Mouse (Mus musculus) mouse embryonic stem cell (cell line): ENCODE results near the gene Alg12.
"Not testable (repeated sequence)": the region's sequence is repeated elsewhere in the genome, so short reads cannot be mapped to it uniquely, and the experiment has no call there.

Source experiments
- in situ Hi-C, 2 experiments: fragments of 300-500 bp; cut with MboI; formaldehyde crosslinking; loops; 1 replicate in 1 of 2; 3 replicates in 1 of 2; pipeline ENCODE4 v1.14.3; 2019 to 2020; ENCODE audit warnings: low sequenced_read_pairs in 2 of 2, low pct_unique_long_range_greater_than_20kb in 1 of 2, mixed read lengths in 1 of 2; ENCODE audit not compliant: unreplicated experiment in 1 of 2

The Alg12 gene

DNA sequence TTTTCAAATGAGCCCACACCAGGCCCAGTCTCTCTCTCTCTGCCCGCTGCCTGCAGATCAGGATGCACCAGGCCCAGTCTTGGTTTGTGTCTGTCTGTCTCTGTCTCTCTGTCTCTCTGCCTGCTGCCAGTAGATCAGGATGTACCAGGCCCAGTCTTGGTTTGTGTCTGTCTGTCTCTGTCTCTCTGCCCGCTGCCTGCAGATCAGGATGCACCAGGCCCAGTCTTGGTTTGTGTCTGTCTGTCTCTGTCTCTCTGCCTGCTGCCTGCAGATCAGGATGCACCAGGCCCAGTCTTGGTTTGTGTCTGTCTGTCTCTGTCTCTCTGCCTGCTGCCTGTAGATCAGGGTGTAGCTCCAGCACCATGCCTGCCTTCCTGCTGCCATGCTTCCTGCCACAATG is 5.2 kb downstream of the Alg12 start:
- in situ Hi-C loops, result not testable (repeated sequence)

DNA sequence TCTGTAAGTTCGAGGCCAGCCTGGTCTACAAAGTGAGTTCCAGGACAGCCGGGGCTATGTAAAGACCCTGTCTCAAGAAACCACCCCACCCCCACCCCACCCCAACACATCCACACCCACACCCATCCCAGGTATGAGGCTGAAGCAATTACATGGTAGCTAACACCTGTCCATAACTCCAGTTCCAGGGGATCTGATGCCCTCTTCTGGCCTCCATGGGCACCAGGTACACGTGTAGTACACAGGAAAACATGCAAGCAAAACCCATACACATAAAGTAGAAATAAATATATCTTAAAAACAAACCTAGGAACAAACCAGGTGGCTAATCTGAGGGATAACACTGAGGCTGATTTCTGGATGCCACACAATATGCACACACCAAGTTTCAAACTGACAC is 5.9 kb downstream of the Alg12 start:
- in situ Hi-C loops, result no loop called here

DNA sequence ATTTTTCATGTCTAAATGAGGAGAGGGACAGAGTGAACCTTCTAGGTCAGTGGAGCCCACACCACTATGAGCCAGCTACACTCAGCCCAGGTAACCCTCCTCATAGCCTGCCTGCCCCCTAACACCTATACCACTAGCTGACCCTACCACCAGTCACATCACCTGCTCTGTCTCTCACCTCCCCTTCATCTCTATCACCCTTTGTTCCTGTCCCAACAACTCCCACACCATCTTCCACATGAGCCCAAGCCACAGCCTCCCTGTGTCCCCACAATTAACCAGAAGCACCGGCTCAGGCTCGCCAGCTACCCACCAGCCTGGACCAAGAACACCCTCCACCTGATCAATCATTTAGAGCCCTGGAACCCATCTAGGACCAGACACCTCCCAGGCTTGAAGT is 8.7 kb downstream of the Alg12 start:
- in situ Hi-C loops, result no loop called here

DNA sequence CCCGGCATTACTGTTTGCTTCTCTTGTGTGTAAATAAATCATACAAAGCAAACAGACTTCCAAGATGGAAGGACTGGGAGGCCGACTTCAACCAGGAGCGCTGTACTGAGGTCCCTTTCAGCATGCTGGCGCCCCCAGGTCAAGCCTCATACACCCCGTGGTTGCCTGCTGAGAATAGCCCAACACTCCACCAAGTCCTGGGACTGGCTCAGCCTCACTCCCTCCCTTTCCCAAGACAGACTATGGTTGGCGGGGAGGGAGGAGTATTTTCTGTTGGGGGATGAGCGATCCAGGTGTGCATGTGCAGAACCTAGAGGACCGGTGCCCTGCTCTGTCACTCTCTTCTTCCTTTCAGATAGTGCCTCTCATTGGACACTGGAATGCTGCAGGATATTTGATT is 11.0 kb downstream of the Alg12 start:
- in situ Hi-C loops, result loop anchor here in 1 of 2 experiments (5.0 kb wide), 1 partner anchor 41 kb away; no protein-coding TSS in a partner anchor

DNA sequence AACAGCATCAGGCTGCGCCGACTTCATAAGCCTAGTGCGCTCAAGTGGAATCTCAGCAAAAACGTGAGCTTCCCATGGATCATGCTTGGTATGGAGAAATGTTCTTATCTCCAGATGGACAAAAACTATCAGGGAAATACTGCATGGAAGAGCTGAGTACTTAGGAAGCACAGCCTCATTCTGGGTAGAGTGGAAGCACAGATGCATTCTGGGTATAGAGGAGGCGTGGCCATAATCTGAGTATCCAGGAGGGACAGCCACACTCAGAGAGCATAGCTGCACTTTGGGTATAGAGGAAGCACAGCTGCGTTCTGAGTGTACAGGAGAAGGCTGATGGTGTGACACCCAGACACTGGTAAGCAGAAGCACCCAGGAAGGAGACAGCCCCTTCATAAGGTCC is 16.8 kb downstream of the Alg12 start:
- in situ Hi-C loops, result no loop called here

DNA sequence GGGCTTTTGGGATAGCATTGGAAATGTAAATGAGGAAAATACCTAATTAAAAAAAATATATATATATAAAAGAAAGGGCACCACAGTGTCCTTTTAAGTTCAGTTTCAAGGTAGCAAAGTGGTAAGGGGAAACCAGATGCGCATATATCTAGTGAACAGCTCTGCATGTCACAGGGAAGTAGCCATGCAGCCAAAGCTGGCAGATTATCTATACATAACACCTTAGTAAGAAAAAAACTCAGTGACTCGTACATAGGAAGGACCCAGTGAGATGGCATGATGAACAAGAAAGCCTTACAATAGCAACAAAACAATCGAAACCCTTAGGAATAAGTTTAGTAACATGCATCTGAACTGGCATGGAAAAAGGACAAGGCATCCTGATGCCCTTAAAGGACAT is 17.2 kb downstream of the Alg12 start:
- in situ Hi-C loops, result no loop called here

DNA sequence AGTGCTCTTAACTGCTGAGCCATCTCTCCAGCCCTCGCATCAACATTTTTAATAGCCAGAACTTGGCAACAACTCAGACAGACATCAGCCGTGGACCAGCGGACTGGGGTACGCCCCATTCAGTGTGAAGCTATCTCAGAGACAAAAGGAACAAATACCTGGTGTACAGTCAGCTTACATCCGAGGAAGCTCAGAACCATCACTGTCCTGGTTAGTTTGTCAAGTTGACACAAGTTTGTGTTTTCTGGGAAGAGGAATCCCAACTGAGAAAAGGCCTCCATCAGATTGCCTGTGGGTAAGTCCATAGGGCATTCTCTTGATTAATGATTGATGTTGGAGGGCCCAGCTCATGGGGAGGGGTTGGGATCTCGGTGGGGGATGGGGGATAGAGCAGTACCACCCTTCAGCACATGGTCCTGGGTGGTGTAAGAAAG is 18.2 kb downstream of the Alg12 start:
- in situ Hi-C loops, result no loop called here

DNA sequence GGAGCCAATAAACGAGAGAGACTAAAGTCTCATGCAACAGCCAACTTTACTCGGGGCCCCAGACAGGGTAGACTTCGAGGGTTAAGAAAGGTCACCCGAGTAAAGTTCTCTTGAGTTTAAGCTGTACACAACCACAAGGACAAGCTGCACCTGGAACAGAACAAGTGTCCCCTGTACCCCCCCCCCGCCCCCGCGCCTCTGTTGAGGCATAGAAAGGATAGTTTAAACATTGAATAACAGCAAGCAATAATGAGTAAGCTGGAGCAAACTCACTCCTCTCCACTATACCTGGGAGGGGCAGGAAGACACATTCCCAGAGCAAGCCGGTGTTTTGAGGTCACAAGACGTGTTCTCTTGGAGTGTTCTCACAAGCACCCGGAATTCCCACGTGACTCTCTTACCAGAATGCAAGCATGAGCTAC is 19.2 kb downstream of the Alg12 start:
- in situ Hi-C loops, result no loop called here

DNA sequence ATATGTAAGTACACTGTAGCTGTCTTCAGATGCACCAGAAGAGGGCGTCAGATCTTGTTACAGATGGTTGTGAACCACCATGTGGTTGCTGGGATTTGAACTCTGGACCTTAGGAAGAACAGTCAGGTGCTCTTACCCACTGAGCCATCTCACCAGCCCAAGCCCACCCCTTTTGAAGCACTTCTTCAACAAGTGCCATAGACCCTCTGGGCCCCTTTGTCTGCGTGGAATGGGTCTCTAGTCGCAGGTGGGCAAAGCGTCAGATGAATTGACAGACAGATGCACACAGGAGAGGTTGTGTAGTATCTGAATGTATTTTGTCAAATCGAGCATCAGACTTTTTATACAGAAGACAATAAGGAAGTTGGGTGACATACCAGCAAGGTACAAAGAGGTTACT is 24.4 kb downstream of the Alg12 start:
- in situ Hi-C loops, result not testable (repeated sequence)

DNA sequence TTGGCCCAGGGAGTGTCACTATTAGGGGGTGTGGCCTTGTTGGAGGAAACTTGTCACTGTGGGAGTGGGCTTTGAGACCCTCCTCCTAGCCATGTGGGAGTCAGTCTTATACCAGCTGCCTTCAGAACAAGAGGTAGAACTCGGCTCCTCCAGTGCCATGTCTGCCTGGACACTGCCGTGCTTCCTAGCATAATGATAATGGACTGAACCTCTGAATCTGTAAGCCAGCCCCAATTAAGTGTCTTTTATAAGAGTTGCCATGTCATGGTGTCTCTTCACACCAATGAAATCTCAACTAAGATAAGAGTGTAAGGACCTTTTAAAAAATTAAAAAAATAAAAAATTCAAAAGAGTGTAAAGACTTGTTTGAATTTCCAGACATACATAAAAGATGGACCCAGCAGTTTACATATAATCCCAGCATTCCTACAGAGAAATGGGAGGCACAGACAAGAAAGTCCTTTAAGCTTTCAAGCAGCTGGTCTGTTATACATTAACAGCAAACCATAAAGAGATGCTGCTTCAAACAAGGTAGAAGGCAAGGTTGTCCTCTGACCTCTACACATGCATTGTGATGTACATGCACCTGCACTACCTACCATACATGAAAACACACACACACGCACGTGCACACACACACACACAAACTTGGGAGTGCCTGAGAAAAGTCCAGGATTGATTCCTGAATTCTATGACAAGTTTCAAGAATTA is 26.8 kb downstream of the Alg12 start:
- in situ Hi-C loops, result no loop called here

DNA sequence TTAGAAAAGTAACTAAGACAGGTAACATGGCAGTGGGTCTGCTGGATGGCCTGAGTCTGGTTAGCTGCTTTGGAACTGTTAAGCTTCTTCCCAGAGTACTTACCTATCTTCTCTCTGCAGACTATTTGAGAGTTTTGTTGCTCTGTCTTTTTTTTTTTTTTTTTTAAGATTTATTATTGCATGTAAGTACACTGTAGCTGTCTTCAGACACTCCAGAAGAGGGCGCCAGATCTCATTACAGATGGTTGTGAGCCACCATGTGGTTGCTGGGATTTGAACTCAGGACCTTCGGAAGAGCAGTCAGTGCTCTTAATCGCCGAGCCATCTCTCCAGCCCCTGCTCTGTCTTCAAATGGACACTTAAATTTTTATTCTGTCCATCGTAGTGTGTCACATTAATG is 44.5 kb downstream of the Alg12 start:
- in situ Hi-C loops, result not testable (repeated sequence)

DNA sequence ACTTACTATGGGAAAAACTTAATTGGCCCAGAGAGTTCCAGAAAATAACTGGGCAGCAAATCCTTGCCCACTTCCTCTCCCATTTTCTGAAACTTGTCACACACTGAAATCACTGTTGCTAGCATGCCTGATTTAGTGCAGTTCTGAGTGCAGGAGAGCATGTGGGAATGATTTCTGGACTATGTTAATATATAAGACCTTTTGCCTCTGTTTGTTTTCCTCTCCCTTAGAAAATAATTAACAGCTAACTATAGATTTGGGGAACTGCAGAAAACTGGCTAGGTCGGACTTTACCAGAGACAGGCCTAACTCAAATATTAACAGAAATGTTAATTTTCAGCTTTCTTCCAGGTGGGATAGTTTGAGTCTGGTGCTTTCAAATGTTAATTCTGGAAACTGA is 50.6 kb downstream of the Alg12 start:
- in situ Hi-C loops, result loop anchor here in 1 of 2 experiments (5.0 kb wide), 1 partner anchor 39 kb away; no protein-coding TSS in a partner anchor

DNA sequence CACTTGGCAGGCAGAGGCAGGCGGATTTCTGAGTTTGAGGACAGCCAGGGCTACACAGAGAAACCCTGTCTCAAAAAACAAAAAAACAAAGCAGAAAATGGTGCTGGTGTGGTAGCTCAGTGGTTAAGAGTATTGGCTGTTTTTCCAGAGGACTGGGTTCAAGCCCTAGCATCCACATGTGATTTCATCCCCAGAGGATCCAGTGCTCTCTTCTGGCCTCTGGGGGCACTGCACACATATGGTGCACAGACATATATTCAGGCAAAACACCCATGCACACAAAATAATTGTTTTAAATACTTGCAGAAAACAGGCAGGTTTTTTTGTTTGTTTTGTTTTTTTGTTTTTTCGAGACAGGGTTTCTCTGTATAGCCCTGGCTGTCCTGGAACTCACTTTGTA is 53.0 kb downstream of the Alg12 start:
- in situ Hi-C loops, result loop anchor here in 1 of 2 experiments (5.0 kb wide), 1 partner anchor 41 kb away; no protein-coding TSS in a partner anchor

DNA sequence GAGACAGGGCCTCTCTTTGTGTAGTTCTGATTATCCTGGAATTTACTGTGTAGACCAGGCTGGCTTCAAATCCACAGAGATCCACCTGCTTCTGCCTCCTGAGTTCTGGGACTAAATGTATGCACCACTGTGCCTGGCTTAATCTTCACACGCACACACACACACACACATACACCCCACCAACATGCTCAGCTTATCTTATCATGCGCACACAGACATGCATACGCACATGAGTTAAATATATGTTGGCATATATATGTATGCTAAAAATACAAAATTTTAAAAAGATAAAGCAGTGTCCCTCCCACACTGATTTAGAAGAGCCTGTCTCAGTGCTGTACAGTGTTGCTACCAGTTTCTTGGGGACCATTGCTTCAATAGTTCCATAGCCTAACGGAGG is 57.6 kb downstream of the Alg12 start:
- in situ Hi-C loops, result no loop called here

DNA sequence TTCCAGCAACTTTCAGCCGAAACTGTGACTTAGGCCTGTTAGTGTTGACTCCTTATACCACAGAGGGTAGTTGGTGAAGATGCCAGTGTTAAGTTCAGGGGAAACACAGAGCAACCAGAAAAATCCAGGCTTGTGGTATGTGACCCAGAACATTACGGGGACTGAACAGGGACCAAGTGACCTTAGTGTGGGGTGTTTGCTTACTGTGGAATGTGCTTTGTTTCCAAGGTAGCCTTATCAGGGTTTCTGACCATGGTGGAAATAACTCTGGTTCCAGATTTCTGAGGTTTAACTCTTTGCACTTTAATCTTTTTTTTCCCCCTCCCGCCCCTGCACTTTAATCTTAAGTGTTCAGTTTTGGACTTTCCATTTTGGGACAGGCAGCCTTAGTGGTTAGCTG is 61.1 kb downstream of the Alg12 start:
- in situ Hi-C loops, result no loop called here

DNA sequence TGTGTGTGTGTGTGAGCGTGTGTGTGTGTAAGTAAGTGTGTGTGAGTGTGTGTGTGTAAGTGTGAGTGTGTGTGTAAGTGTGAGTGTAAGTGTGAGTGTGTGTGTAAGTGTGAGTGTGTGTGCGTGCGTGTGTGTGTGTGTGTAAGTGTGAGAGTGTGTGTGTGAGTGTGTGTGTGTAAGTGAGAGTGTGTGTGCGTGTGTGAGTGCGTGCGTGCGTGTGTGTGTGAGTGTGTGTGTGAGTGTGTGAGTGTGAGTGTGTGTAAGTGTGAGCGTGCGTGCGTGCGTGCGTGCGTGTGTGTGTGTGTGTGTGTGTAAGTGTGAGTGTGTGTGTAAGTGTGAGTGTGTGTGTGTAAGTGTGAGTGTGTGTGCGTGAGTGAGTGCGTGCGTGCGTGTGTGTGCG is 63.4 kb downstream of the Alg12 start:
- in situ Hi-C loops, result no loop called here
